Mouse (Mus musculus) myocyte (in vitro differentiated cells): Measurements from ENCODE around the gene Myom1. TPM values are rescaled to one million over a fixed set of nuclear protein-coding genes. Genes with fewer than 3 reads are reported as not detected.

Source experiments
- H3K27me3 ChIP-seq: one replicate; pipeline ENCODE4 v1.6.1; 2011; ENCODE audit not compliant: control insufficient read depth, insufficient read depth, insufficient read length
- H3K36me3 ChIP-seq: one replicate; pipeline ENCODE4 v1.6.1; 2011; ENCODE audit not compliant: control insufficient read depth, insufficient read depth
- H3K4me2 ChIP-seq: one replicate; pipeline ENCODE4 v1.6.1; 2011; ENCODE audit warnings: low read depth, control low read depth
- H3K4me3 ChIP-seq: one replicate; pipeline ENCODE4 v1.5.1; 2011; ENCODE audit warnings: mild to moderate bottlenecking, control low read depth, moderate library complexity
- H3K79me2 ChIP-seq: one replicate; pipeline ENCODE4 v1.6.1; 2011; ENCODE audit not compliant: control insufficient read depth, insufficient read depth
- H3ac ChIP-seq: one replicate; pipeline ENCODE4 v1.6.1; 2011; ENCODE audit not compliant: control insufficient read depth, insufficient read length
- CEBPB ChIP-seq: IDR thresholded peaks from 2 replicates; pipeline ENCODE4 v1.6.1; 2011; ENCODE audit warnings: mild to moderate bottlenecking, moderate library complexity; ENCODE audit not compliant: poor library complexity, insufficient read depth, severe bottlenecking
- E2F4 ChIP-seq: IDR thresholded peaks from one replicate; pipeline ENCODE4 v1.6.1; 2011; ENCODE audit warnings: mild to moderate bottlenecking, control low read depth, moderate library complexity; ENCODE audit not compliant: insufficient read depth
- MAX ChIP-seq: IDR thresholded peaks from one replicate; pipeline ENCODE4 v1.6.1; 2011; ENCODE audit warnings: low read depth, mild to moderate bottlenecking, control low read depth
- MYOD1 ChIP-seq, 3 experiments: IDR thresholded peaks; one replicate each; pipeline ENCODE4 v1.6.1; 2011; ENCODE audit warnings: control low read depth in 2 of 3, low read depth in 2 of 3, mild to moderate bottlenecking in 2 of 3, moderate library complexity in 1 of 3; ENCODE audit not compliant: insufficient read length in 2 of 3, control insufficient read depth in 1 of 3
- MYOG ChIP-seq, 3 experiments: IDR thresholded peaks; one replicate each; pipeline ENCODE4 v1.6.1; 2011; ENCODE audit warnings: control low read depth in 2 of 3, low read depth in 2 of 3, mild to moderate bottlenecking in 2 of 3; ENCODE audit not compliant: insufficient read length in 2 of 3, control insufficient read depth in 1 of 3, insufficient read depth in 1 of 3
- POLR2A ChIP-seq: IDR thresholded peaks from one replicate; pipeline ENCODE4 v1.6.1; 2011; ENCODE audit warnings: low read depth, mild to moderate bottlenecking, control low read depth, moderate library complexity; ENCODE audit not compliant: insufficient read length
- POLR2AphosphoS2 ChIP-seq: IDR thresholded peaks from one replicate; pipeline ENCODE4 v1.6.1; 2011; ENCODE audit warnings: low read depth, control low read depth; ENCODE audit not compliant: insufficient read length
- REST ChIP-seq: IDR thresholded peaks from one replicate; pipeline ENCODE4 v1.6.1; 2011; ENCODE audit warnings: mild to moderate bottlenecking, control low read depth, moderate library complexity; ENCODE audit not compliant: insufficient read depth, insufficient read length
- SRF ChIP-seq: IDR thresholded peaks from one replicate; pipeline ENCODE4 v1.6.1; 2011; ENCODE audit warnings: low read depth; ENCODE audit not compliant: control insufficient read depth, insufficient read length
- TCF12 ChIP-seq: IDR thresholded peaks from one replicate; pipeline ENCODE4 v1.6.1; 2011; ENCODE audit warnings: mild to moderate bottlenecking, control low read depth; ENCODE audit not compliant: poor library complexity, insufficient read depth, severe bottlenecking
- TCF3 ChIP-seq: IDR thresholded peaks from one replicate; pipeline ENCODE4 v1.6.1; 2011; ENCODE audit warnings: low read depth, control low read depth; ENCODE audit not compliant: insufficient read length
- USF1 ChIP-seq: IDR thresholded peaks from one replicate; pipeline ENCODE4 v1.6.1; 2011; ENCODE audit warnings: low read depth, mild to moderate bottlenecking, control low read depth, moderate library complexity
- polyA plus RNA-seq: library from polyadenylated mRNA; unstranded; fragments of >200 nt; fragmentation: generic; extraction: Trizol; gene quantifications from one replicate; pipeline ENCODE4 v1.2.1, GENCODE M21; 2012; ENCODE audit warnings: missing spikeins

Gene Myom1
- polyA plus RNA-seq, 1 experiment, result 52.7 TPM

DNA sequence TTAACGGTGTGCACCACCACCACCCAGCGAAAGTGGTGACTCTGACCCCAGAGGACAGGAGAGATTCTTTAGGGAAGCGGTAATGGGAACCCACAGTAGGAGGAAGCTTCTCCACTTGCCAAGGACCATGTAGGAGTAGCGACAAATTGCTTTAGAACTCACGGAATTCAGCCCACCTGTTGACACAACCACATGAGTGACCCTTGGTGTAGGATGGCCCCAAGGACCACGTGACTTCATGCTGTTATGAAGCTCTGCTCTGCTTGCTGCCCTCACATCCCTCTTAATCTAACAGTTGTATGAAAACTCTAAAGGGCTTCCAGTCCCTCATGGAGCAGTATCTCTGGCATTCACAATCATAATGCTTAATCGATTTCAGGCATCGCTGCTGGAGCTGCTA is 46.9 kb downstream of the Myom1 start:
- H3K4me3 ChIP-seq, result no peak overlapping the region
- no peak overlapping the region for H3ac ChIP-seq
- no peaks in the 10 kb centered on the region for H3K79me2 ChIP-seq
- TF ChIP-seq TCF3, result no peak
- TF ChIP-seq SRF, result no peak
- no peak for TF ChIP-seq E2F4
- peak; percentile 73 for TF ChIP-seq USF1
- no peak for TF ChIP-seq REST
- peak in 2 of 3 experiments; percentile 52 to 77 for TF ChIP-seq MYOG (IDR thresholded peaks at IDR 0.05; ENCODE audit: control insufficient read depth in 1 of 3, insufficient read depth in 1 of 3, insufficient read length in 2 of 3, low read depth in 2 of 3)
- TF ChIP-seq MYOD1 (IDR thresholded peaks at IDR 0.05; ENCODE audit: control insufficient read depth in 1 of 3, insufficient read length in 2 of 3, low read depth in 2 of 3), result peak in 2 of 3 experiments; percentile 71 to 79
- TF ChIP-seq CEBPB, result no peak
- TF ChIP-seq TCF12, result no peak
- TF ChIP-seq POLR2A, result no peak
- H3K36me3 ChIP-seq, result no peaks in the 10 kb centered on the region
- H3K27me3 ChIP-seq, result no peaks in the 10 kb centered on the region
- H3K4me2 ChIP-seq, result no peak overlapping the region

DNA sequence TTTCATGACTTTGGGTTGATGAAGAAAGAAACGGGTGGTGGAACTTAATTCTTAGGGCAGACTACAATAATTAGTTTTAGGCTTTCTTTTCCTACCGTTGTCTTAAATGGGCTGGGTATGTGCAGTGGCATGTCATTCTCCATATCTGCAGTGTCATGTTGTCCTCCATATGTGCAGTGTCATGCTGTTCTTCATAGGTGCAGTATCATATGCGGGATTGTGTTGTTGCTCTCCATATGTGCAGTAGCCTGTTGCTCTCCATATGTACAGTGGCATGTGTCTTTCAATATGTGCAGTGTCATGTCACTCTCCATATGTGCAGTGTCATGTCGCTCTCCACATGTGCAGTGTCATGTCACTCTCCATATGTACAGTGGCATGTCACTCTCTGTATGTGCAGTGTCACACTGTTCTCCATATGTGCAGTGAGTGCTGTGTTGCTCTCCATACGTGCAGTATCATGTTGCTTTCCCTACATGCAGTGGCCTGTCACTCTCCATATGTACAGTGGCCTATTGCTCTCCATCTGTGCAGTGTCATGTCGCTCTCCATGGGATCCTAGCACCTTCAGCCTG is 50.8 kb downstream of the Myom1 start:
- no peak for TF ChIP-seq CEBPB
- no peak for TF ChIP-seq E2F4
- TF ChIP-seq MYOG (IDR thresholded peaks at IDR 0.05; ENCODE audit: control insufficient read depth in 1 of 3, insufficient read depth in 1 of 3, insufficient read length in 2 of 3, low read depth in 2 of 3), result no peak
- TF ChIP-seq MAX, result no peak
- no peak for TF ChIP-seq MYOD1 (IDR thresholded peaks at IDR 0.05; ENCODE audit: control insufficient read depth in 1 of 3, insufficient read length in 2 of 3, low read depth in 2 of 3)
- TF ChIP-seq USF1, result no peak
- no peak for TF ChIP-seq POLR2AphosphoS2
- no peak for TF ChIP-seq TCF3
- no peak for TF ChIP-seq REST
- TF ChIP-seq TCF12, result no peak
- no peak for TF ChIP-seq SRF
- no peak for TF ChIP-seq POLR2A
- Histone ChIP-seq H3K36me3 (peaks cover 3% of the 10 kb centered on the region), H3K4me2 (no peak overlapping the region), H3K27me3 (no peaks in the 10 kb centered on the region), H3K79me2 (no peaks in the 10 kb centered on the region), H3K4me3 (no peak overlapping the region), H3ac (no peak overlapping the region)

DNA sequence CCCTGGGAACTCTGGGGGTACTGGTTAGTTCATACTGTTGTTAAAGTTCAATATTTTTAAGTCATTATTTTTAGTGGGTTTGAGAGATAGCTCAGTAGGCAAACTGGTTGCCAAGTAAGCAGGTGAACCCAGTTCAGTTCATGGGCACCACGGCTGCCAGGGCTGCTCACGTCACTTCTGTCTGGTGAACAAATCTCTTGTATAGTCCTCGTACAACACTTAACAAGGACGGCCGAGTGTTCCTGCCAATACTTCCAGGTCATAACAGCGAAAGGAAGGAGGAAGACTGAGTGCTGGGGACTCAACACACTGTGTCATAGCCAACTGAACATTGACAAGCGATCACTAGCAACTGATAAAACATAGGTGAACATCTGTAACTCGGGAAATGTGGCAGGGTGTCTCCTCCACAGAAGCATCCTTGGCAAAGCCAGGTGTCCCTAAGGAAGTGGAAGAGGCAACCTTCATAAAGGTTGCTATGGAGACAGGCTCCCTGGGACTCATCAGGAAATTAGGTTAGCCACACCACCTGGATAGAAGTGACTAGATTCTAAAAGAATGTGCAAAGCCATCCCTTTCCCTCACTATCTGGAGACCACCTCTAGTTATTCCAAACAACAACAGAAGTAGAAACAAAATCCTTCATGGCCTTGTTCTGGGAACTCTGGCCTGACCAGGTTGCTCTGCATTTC is 52.9 kb downstream of the Myom1 start:
- no peak overlapping the region for H3ac ChIP-seq
- peaks cover 3% of the 10 kb centered on the region for H3K36me3 ChIP-seq
- no peak overlapping the region for H3K4me3 ChIP-seq
- H3K27me3 ChIP-seq, result no peaks in the 10 kb centered on the region
- no peaks in the 10 kb centered on the region for H3K79me2 ChIP-seq
- H3K4me2 ChIP-seq, result no peak overlapping the region
- TF ChIP-seq USF1, result no peak
- no peak for TF ChIP-seq SRF
- no peak for TF ChIP-seq TCF12
- TF ChIP-seq TCF3, result no peak
- no peak for TF ChIP-seq E2F4
- TF ChIP-seq MYOD1 (IDR thresholded peaks at IDR 0.05; ENCODE audit: control insufficient read depth in 1 of 3, insufficient read length in 2 of 3, low read depth in 2 of 3), result no peak
- no peak for TF ChIP-seq MYOG (IDR thresholded peaks at IDR 0.05; ENCODE audit: control insufficient read depth in 1 of 3, insufficient read depth in 1 of 3, insufficient read length in 2 of 3, low read depth in 2 of 3)
- no peak for TF ChIP-seq CEBPB
- no peak for TF ChIP-seq POLR2A
- TF ChIP-seq REST, result no peak
- TF ChIP-seq POLR2AphosphoS2, result no peak

DNA sequence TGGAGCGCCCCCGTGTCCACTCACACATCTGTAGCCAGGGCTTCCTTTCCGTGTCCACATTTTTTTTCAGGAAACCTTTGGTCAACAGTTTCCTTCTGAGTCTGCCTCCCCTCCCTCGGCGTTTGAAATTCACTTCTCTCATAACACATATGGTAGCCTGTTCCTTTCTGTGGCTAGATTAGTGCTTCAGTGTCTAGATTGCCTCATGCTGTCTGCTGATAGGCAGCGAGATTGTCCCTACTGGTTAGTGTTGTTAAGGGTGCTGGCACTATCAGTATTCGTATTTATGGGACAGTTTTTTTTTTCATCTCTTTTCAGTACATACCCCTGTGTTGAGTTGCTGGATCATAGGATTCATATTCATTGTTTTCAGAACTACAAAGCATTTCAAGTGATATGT is 54.0 kb downstream of the Myom1 start:
- TF ChIP-seq MYOD1 (IDR thresholded peaks at IDR 0.05; ENCODE audit: control insufficient read depth in 1 of 3, insufficient read length in 2 of 3, low read depth in 2 of 3), result no peak
- no peak for TF ChIP-seq SRF
- TF ChIP-seq REST, result no peak
- TF ChIP-seq TCF12, result no peak
- no peak for TF ChIP-seq E2F4
- TF ChIP-seq TCF3, result no peak
- TF ChIP-seq USF1, result no peak
- no peak for TF ChIP-seq MYOG (IDR thresholded peaks at IDR 0.05; ENCODE audit: control insufficient read depth in 1 of 3, insufficient read depth in 1 of 3, insufficient read length in 2 of 3, low read depth in 2 of 3)
- no peak for TF ChIP-seq POLR2A
- no peaks in the 10 kb centered on the region for H3K79me2 ChIP-seq
- H3K27me3 ChIP-seq, result no peaks in the 10 kb centered on the region
- H3K36me3 ChIP-seq, result peaks cover 3% of the 10 kb centered on the region
- H3K4me3 ChIP-seq, result no peak overlapping the region
- no peak overlapping the region for H3ac ChIP-seq
- H3K4me2 ChIP-seq, result no peak overlapping the region
